Mouse (Mus musculus) NIH3T3 (cell line): ENCODE results near the gene Gprasp1.
A peak's percentile ranks its signal among the peaks of the same experiment; 100 is the strongest.
"Not testable (repeated sequence)": the region's sequence is repeated elsewhere in the genome, so short reads cannot be mapped to it uniquely, and the experiment has no call there.

ENCODE experiments used
- DNase-seq: peaks from one replicate; pipeline ENCODE4 v3.0.0-alpha.2; 2012; ENCODE audit warnings: low read depth

Gene Gprasp1

DNA sequence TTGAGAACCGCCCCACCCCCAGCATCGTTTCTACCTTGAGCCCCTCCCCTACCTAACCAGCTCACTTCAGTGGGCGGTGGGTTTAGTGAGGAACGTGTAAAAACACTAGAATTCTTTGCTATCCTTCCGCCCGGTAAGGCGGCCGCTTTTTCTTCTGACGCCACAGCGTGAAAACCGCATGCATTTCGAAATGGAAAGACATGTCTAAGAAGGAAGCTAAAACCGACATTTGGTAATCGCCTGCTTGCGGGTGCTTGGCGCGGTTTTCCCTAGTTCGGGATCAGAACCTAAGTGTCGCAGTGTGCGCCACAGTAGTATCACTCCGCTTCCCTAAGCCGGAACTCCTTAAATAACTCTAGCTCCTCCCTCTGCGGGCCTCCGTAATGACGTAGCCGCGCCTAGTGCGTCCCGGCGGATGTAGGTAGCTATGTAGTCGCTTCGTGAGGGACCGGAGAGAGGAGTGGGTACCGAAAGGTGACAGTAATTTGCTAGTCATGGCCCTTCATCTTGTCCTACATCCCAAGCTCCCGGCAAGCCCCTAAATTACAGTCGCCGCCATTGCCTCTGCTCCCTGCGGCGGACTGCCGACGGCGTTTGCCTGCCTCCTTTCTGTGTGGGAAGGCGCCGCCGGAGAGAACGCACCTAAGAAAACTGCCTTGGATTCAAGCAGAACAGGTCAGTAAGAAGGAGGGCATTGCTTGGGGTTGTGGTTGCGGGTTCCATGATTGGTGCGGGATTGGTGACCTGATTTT is at the start of gene Gprasp1, which contains the start of gene Armcx5:
Gene Gprasp1, plus strand, starts transcription at position 430 of the 752 bp plus-strand sequence.
Gene Armcx5, plus strand, starts transcription at position 430 of the 752 bp plus-strand sequence.
- DNase-seq = peak; percentile 90

DNA sequence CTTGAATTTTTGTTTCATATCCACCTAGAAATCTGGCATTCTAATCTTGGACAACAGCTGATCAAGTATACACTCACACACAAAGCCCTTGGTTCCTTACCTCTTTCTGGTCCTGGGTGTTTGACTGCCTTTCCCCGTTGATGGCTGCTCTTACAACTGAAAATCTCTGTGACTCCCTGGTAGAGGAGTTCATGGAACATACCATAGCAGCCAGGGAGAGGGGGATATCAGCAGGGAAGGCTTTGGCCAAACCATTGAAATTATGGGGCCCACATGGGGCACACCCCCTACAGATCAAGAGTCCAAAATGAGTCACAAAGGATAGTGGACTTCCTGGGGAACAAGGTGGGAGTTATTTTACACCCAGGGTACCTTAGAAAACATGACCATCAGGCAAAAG is 48.9 kb upstream of the Gprasp1 start, which contains the start of gene Tcp11x2:
Gene Tcp11x2, minus strand, starts transcription at position 158 of the 400 bp plus-strand sequence.
- no peak for DNase-seq

DNA sequence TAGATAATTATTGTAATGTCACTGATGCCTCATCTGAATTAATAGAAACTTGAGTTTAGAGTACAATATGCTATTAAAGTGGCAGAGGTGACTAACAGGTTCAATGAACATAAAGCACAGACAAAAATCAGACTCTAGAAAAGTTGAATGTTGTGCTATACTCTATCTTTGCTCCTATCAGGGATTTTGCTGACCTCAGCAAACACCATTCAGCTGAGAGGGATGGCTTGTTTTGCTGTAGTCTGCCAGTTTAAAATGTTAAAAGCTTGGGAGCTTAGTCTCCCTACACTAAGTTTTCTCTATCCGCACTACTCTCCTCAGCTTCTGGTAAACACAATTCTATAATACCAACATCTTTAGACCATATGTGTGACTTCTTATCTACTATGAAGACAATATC is 39.4 kb upstream of the Gprasp1 start:
- DNase-seq = no peak

DNA sequence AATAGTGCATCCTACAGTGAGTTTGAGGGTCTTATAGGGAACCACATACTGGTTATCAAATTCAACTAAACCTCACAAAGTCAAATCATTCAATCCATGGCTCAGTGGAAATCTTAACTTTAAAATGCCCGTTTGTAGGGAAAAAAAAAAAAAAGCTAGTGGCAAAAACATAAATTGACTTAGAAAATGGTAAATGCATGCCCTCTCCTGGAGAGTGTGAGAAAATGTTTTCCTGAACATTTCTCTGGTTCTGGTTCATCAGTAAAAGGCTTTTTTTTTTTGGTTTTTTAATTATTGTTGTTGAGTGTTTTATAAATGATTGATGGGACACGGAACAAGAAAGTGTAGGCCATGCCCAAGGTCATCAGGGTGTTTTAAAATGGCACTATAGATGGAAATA is 38.2 kb upstream of the Gprasp1 start:
- DNase-seq = no peak

DNA sequence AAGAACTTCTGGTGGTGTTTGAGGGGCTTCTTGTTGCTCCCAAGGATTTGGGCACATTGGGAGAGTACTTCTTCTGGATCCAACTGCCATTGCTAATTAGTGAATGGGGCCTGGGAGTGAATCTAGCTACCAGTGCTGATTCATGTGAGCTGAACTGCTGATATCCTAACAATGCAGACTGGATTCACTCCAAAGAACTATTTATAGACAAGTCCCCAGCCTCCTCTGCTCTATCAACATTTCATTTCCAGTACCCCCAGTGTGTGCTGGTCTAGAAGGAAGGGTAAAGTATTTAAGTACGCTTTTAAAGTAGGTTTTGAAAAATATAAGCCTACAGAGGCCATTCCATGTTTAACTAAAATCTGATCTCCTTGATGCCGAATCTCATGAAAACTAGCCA is 29.7 kb upstream of the Gprasp1 start:
- no peak for DNase-seq

DNA sequence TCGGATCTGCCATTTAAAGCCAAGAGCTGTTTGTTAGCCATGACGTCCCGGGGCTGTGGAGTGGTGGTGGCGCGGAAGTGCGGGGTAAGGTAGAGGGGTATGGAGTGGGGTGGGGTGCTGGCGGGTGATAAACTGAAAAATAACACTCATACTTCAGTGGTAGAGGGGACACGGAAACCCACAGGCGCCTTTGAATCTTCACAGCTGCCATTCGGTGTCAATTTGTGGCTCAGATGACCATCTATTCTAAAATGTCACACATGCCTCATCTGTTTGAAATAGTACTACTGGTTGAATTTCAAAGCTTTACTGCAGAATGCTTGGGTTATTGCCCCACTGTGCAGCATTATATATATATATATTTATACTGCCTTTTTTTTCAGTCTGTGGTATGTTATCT is 17.4 kb upstream of the Gprasp1 start, which contains the start of gene Tmsb15a:
Gene Tmsb15a, minus strand, starts transcription at position 101 of the 400 bp plus-strand sequence.
- no peak for DNase-seq

DNA sequence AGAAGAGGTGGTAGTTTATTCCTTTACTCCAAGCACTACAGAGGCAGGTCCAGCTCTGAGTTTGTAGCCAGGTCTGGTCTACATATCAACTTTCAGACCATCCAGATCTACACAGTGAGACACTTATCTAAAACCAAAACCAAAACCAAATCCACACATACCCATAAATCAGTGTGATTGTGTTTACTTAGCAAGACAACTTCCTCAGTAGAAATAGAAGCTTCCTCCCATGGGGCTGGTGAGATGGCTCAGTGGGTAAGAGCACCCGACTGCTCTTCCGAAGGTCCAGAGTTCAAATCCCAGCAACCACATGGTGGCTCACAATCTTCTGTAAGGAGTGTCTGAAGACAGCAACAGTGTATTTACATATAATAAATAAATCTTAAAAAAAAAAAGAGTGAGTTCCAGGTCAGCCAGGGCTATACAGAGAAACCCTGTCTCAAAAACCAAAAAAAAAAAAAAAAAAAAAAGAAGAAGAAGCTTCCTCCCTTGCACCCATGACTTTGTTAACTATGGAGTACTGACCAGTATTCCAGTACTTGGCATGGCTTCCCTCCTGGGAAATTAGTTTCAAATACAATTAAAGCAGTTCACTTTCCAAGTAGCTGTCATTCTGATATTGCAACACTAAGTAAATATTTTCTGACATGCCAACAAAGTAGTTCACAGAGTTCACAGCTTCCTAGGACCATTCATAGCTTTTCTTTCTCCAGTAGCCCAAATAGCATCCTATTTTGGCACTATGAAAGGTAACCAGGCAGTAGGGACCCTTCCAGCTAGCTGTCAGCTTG is 3.6 kb upstream of the Gprasp1 start:
- no peak for DNase-seq

DNA sequence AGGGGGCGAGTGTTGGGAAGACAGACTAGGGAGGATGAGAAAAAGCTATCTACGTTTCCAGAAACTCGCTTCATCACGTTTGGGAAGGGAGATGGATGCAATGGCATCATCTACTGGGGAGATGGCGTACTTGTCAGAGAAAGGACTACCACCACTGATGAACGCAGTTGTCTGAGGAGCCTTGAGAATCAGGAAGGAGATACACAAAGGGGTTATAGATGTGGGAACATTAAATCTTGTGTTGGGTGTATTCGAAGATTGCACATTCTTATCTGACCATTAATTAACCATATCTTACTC is 473 bp downstream of the Gprasp1 start:
- DNase-seq = no peak

DNA sequence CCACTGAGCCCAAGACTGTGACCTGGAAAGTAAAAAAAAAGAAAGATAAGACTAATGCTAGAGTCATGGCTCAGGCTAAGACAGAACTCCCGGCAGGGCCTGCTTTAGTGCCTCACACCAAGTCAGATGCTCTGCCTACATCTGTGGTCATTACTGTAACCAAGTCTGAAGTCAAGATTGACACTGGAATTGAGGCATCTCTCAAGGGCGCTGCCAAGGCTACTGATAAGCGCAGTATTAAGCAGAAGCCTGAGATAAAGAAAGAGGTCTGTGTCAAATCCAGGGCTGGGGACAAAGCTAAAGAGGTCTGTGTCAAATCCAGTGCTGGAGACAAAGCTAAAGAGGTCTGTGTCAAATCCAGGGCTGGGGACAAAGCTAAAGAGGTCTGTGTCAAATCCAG is 2.8 kb downstream of the Gprasp1 start:
- not testable (repeated sequence) for DNase-seq

DNA sequence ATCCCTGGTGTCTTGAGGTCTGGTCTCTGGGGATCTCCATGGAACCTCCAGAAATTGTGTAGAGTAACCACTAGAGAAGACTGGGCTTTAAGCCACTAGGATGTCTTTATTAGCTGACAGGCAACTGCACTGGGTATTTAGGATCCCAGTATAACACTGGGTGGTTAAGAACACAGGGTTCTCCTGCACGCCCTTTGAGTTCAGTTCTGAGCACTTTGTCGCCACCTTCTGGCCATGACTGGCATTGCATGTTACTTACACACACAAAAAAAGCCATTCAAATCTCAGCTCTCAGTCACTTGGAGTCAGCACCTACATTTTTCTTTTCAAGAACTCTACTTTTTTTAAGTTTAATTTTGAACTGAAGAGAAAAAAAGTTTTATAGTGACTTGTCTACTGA is 10.3 kb downstream of the Gprasp1 start:
- peak; percentile 79 for DNase-seq

DNA sequence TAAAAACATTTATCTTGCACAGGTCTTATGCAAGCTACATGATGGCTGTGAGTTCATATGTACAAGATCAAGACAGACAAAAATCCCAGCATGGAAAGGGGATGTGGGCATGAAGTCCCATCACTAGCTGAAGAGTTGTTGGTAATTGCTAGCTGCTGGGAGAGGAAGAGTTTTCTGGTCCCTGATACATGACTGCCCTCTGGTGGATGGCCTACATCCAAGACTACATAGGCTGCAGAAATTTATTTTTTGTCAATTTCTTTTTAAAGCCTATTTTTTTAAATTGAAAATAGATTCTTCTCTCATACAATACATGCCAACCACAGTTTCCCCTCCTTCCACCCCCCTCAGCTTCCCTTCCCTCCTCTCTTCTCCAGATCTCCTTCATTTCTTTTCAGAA is 19.2 kb downstream of the Gprasp1 start:
- peak; percentile 67 for DNase-seq

DNA sequence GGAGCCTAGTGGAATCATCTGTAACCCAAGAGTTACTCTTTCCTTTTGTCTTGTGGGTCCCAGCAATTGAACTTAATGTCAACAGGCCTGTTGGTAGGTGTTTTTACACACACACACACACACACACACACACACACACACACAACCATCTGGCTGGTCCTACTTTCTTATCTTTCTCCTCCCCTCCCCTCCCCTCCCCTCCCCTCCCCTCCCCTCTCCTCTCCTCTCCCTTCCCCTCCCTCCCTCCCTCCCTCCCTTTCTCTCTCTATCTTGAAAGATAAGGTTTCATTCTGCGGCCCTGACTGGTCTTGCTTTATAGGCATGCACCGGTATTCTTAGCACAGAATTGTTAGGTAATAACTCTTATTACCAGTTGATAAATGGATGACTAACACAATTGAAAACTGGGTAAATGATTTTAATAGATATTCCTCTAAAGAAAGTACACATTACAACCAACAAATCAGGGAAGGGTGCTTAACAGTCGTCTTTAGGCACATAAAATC is 25.6 kb downstream of the Gprasp1 start:
- no peak for DNase-seq

DNA sequence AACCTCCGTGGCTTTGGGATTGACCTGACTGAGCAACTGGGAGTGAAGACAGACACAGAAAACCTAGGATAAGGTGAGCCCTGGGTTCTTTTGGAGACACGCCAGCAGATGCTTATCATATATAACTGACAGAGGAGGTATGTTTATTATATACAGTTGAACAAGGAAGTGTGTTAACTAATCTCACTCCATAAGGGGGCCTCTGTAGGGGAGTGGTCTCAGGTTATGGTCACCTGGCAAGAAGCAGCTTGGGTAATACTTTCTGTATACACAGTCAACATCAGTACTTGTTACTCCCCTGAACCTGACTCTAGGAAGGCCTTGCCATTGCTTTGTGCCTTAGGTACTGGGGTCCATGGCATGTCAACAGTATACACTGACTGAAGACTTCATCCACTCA is 26.0 kb downstream of the Gprasp1 start:
- no peak for DNase-seq

DNA sequence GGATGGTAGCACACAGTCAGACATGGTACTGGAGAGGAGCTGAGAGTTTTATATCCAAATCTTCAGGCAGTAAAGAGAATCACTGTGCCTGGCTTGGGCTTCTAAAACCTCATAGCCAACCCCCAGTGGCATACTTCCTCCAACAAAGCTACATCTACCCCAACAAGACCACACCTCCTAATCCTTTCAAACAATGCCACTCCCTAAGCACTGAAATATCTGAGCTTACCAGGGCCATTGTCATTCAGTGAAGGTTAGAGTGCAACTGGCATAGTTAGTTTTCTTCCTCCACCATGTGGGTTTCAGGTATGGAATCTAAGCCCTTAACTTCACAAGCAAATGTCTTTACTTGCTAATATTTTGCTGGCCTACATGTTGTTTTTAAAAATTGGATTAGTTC is 49.0 kb downstream of the Gprasp1 start:
- no peak for DNase-seq

DNA sequence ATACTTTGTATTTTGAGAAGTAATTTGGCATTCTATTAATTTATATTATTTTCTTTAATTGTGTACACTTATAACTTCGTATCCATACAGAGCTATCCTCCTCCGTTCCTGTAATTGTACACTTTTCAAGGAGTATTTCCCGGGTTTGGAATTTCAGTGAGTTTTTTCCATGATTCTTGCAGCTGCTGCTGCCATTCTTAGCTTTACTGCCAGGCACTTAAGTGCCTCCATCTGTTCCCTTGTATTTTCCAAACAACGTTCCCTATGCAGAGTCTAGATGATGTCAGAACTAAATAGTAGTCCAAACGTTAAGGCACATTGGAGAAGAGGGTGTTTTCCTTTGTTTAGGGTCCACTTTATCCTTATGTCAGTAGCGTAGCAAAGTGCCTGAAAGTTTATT is 49.8 kb downstream of the Gprasp1 start:
- no peak for DNase-seq

DNA sequence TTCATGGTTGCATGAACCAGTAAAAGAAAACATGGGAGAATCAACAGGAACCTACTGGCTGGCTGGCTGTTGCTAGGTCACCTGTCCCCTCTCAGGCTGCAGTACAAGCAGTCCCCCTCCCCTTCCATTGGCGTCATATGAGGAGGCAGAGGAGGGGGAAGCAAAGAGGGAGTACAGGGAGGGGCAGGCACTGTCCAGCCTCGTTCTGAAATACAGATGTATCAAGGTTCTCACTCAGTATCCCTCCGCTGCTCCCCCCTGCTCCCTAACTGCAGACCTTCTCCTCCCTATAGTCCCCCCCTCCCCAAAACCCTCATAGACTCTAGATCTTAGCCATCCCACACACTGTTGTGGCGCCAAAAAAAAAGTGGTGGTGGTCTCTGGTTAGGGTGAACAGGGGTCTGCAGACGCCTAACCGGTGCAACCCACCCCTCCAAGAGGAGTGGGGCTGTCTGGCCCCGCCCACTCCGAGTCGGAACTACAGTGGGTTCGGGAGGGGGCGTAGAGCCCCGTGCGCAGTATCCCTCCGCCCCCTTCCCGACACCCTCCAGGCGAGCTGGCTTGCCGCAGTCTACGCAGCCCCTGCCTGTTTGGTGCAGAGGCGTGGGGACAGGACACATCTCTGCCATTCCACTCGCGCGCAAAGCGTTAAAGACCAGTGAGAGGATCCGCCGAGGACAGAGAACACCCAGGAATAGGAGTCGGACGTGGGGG is 53.2 kb downstream of the Gprasp1 start:
- not testable (repeated sequence) for DNase-seq

DNA sequence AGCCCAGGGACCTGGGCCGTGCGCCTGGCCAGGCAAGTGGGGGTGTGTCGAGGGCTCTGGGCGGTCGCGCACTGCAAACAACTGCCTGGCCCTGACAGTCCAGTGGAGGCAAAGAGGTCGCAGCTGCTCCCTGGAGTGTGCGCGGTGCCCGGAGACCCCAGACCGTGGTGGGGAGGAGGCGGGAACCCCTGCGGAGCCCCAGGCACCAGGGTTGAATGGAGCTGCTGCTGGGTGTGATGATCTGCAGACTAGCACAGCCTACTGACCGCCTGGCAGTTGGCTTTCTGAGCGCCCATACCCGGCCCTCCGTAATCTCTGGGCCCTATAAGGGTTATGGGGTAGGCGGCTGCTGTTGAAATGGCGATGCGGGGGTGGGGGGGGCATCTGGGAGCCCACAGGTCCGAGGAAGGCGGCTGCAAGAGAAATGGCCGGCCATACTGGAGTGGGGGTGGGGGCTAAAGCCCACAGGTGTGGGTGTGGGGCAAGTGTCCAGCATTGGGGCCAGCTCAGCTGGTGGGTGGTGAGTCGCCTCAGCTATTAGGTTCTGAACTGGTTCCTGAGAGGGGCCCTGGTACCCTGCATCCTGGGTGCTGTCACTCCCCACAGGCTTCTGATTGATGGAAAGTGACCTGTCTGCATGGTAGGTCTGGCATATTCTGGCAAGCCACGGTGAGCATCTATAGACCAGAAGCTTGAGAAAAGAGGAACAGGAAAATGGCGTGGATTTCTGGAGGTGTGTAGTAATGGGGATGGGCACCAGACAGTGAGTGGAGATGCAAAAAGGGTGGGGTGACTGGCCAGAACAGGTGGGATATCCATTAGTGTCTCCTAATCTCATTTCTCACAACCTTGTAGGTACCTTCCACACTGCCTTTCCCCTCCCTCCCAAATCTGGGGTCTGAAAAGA is 54.0 kb downstream of the Gprasp1 start:
- not testable (repeated sequence) for DNase-seq

DNA sequence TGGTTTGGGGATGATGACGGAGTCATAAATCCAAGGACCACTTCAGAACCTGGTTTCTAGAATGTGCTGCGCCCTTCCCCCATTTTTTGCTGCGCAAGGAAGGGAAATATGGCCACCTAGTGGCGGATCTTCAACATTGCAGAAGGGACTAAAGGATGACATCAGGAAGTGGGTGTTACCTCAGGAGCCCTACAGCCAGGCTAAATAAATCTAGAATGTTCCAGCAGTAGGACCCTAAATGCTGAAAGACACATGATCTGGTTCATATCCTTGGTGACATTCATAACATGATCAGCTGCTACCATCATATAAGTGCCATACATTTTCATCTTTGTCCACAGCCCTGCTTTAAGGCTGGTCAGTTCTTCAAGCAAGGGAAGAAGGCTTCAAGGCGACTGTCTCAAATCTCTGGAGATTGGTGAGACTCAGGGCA is 54.7 kb downstream of the Gprasp1 start, which contains the start of gene Bhlhb9:
Gene Bhlhb9, plus strand, starts transcription at position 383 of the 433 bp plus-strand sequence.
- peak; percentile 68 for DNase-seq

DNA sequence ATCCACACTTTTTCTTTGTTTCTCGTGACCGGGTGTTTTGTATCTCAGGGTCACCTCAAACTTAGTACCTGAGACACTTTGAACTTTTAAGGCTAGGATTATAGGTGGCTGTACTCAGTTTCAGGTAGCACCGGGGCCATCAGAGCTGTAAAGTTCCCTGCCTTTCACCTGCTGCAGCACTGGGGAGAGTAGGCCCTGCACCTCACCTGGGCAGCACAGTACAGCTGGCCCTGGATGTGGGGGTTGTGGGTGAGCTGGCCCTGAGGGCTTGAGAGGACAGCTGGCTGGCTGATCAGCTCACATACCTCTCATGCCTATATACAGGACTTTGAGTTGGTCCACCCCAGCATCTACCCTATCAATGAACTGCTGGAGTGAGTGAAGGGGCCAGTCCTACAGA is 61.6 kb downstream of the Gprasp1 start:
- DNase-seq = no peak

DNA sequence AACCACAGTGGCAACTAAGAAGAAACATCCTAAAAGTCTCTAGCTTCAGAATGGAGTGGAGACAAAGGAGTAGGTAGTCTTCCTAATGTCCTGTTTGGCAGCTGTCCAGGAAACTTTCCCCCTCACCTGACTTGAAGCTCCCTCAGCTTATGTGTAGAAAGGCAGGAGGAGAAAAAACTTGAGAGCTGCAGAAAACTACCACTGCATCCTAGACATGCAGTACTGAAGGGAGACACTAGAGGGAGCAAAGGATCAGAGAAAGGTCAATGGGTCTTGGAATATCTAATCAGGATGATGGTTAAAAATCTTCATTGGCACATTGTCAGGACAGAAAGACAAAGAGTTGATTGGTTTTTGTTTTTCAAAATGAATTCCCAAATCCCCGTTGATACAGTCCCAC is 63.2 kb downstream of the Gprasp1 start:
- peak; percentile 58 for DNase-seq

DNA sequence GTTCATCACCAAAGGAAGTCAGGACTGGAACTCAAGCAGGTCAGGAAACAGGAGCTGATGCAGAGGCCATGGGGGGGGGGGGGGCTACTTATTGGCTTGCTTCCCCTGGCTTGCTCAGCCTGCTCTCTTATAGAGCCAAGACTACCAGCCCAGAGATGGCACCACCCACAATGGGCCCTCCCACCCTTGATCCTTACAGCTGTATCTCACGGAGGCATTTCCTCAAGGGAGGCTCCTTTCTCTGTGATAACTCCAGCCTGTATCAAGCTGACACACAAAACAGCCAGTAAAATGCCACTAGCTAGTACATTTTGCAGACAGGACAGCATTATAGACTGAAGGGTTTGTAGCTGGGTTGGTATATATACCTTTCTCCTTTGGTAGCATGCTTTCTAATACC is 93.4 kb downstream of the Gprasp1 start:
- not testable (repeated sequence) for DNase-seq
